Mouse (Mus musculus): ENCODE results near the gene Ppm1k.
"Not testable (repeated sequence)": the region's sequence is repeated elsewhere in the genome, so short reads cannot be mapped to it uniquely, and the experiment has no call there.

Gene Ppm1k

DNA sequence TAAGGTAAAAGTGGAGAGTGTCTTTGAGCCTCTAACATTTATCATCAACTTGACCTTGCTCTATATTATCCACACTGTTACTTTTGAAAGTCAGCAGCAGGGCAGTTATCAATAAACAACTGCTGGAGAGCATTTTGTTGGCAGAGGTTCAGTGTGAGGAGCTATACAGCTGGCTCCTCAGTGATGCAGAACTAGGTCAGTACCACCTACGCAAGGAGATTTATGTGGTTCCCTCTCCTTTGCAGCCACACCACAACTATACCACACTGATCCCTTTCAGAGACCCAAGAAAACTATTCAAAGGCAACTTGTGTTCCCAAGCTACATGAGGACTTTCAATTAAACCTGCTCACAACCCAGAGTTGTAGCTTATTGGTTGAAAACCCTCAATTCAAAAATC, 3.8 kb downstream of the Ppm1k start:
- DNase-seq (ENCODE audit: low spot score): no peak

DNA sequence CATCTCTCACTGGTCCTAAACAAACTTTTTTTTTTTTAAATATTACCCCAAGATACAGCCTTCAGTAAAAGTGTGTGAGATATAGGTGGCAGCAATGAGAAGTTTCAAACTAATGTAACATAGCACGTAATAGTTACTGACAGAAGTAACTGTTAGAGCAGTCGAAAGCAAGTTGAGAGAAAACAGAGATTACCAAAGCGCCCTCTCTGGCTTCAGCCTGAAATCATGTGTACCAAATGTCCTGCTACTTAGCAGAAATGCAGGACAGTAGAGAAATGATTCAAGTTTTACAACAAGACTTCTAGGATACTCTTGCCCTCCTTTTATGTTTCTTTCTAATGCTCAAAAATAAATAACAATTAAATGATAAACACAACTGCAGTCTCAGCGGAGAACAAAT, 4.3 kb downstream of the Ppm1k start:
- DNase-seq (ENCODE audit: low spot score): no peak

DNA sequence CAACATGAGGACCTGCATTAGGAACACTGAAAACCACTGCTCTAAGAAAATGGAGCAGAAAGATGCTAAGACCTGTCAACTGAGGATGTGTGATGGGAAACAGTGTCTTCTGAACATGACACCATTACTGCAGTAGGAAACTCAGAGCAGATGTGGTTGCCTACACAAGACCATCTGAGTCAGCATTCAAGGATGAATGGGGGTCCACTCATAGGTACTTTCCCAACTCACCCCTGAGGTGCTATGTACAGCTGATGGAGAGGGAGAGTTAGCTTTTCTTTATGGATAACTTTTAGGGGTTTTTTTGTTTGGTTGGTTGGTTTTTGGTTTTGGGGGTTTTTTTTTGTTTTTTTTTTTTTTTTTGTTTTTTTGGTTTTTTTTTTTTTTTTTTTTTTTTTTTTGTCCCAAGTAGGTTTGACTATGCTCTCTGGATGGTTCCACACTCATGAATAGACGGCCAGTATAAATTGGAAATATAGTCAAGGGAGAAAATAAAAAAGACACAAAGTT, 5.9 kb downstream of the Ppm1k start:
- no peak for DNase-seq (ENCODE audit: low spot score)

DNA sequence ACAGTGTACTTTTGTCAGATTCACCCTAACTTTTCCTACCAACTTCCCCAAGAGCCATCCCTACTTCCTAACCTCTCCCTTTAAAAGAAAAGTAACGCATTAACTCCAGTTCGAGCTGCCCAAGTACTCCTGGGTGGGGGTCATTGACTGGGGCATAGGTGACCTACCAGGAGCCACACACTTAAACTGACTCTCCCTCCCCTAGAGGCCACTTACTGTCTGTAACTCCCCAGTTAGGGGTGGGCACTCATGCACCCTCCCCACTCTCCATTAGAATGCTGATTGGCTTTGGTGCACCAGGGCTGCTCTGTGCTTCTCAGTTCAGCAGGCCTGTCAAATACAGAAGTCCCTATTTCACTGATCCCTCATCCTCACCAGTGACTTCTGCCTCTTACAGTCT, 8.3 kb downstream of the Ppm1k start:
- no peak for DNase-seq (ENCODE audit: low spot score)

DNA sequence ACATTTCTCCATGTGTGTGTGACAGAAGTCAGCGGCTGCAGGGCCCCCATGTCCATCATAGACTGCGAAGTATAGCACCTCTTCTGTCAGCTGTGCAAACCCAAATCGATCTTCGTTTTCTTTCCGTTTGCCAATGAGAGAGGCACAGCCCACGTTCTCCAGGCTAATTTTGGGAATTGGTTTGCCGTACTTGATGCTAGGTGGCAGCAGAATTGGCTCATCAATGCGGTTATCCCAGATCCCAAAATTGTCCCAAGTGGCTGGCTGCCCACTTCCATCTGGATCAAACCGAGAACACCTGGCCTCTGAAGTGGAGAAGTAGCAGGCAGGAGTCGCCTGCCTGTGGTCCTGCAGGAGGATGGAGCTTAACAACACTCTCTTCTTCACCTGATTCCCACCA, 10.5 kb downstream of the Ppm1k start:
- DNase-seq (ENCODE audit: low spot score): no peak

DNA sequence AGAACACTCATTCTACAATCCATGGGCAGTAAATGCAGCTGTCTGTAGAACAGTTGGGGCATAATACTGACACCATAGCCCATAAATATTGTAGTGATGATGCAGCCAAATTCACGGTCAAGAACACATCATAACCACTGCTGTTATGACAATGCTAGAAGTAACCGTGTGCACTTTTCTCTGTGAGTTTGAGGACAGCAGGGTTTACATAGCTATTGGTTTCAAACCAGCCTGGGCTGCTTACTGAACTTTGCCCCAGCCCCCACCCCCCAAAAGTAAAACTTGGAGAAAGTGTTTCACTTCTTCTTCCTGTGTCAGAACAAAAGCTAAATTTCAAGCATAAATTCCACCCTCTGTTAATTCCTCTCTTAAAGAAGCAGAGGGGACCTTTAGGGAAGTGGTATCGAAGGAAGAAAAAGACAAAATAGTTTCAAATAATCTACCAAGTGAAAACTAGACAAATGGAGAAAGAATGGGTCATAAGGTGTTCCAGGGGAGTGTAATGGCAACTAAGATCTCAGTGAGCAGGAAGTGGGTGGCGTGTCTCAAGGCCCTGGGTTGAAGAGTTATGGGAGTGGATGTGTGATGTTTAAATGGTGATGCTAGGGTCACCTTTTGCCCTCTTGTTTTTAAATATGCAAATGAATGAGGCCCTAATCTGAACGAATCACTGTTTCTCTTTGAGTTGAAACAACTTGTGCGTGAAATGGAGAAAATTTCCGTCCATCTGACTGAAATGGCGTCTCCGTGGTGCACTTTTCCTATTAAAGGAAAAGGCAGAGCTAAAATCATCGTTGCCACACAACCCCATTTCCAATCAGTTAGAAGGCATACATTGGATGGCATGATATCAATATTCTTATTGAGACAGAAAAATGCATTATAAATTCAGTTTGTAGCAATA, 14.3 kb downstream of the Ppm1k start:
- no peak for DNase-seq (ENCODE audit: low spot score)

DNA sequence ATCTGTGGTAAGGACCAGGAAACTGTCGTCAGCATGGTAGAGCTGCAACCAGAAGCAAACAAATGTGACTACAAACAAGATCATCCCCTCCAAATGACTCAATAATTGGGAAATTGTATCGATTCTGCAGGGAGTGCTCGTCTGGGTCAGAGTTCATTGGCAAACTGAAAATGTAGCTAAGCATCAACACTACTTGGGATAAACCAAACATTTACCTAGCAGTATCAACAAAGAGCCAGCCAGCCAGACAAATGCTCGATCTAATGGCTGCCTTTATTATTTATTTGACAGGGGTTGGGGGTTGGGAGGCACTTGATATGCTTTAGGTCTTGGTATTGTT, 21.3 kb downstream of the Ppm1k start:
- DNase-seq (ENCODE audit: low spot score): no peak

DNA sequence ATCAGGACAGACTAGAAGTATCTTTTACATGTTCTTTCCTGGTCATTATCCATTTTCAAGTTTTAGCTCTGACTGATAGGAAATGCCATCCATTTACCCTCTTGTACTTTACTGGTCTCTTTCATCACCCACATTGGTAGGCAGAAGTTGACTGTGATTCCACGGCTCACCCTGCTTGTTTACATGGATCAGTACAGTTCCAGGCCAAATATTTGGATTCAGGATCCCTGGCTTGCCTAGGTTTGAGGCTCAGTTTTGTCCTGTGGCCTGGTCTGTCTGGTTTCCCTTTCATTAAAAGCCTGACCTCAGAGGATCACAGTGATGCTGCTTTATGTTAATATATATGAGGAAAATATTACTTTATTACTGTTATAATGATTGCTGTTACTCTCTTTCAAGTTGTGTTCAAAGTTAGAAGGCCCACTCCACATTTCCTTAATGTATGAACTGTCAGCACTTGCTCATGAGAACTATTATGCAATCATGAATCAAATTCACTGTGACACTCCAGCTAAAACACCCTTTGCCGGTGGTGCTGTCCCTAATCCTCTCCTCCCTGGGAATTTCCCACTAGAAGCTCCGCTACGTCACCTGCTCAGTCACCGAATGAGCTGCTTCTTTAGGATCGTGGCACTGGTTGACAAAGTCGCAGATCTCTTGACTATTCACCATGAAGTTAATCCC, 21.8 kb downstream of the Ppm1k start:
- DNase-seq (ENCODE audit: low spot score): no peak

DNA sequence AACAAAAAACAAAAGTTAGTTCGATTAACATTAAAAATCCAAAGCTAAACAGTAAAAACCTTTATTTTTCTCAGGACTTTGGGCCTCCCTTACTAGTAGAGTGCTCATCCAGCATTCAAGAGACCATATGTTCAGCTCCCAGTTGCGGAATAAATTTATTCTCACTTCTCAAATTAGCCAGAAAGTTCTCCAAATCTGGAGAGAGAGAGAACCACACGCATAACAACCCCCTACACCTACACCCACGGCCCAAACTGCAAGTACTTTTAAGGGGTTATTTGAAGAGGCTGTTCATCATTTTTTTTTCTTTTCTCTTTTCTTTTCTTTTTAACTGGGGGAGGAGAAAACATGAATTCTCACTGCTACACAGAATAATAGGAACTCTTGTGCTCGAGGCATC, 23.4 kb downstream of the Ppm1k start:
- no peak for DNase-seq (ENCODE audit: low spot score)

DNA sequence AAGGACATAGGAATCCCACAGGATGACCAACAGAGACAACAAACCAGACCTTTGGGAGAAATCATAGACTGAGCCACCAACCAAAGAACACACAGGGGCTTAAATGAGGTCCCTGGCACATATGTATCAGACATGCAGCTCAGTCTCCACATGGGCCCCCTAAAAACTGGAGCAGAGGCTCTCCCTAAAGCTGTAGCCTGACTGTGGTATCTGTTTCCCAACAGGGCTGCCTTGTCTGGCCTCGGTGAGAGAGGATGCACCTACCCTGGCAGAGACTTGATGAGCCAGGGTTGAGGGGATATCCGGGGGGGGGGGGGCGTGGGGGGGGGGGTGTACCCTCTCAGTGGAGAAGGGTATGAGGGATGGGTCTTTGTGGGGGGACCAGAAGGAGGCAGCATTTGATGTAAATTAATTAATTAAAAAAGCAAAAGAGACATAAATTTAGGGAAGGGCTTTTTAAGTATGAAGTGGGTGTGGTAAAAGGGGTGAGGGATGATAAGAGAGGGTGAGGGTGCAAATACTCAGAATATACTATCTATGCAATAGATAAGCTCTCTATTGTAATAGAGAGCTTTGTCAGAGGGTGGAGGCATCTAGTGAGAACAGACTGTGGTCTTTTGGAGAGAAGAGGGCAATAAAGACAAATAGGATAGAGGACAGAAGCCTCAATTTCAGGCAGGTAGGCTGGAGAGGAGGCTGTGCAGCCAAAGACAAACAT, 31.4 kb downstream of the Ppm1k start:
- no peak for DNase-seq (ENCODE audit: low spot score)

DNA sequence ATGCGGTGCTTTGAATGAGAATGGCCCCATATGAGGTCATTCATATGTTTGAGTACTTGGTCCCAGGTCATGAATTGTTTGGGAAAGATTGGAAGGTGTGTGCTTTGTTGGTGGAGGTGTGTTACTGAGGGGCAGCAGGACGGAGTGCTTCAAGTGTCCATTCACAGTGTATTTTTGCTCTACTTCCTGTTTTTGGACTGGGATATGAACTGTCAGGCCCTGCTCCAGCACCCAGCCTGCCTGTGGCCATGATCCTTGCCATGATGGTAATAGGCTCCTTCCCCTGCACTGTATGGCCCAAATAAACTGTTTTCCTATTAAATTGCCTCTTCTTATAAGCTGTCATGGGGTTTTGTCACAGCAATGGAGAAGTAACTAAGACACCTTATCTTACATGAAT, 36.1 kb downstream of the Ppm1k start:
- DNase-seq (ENCODE audit: low spot score): no peak

DNA sequence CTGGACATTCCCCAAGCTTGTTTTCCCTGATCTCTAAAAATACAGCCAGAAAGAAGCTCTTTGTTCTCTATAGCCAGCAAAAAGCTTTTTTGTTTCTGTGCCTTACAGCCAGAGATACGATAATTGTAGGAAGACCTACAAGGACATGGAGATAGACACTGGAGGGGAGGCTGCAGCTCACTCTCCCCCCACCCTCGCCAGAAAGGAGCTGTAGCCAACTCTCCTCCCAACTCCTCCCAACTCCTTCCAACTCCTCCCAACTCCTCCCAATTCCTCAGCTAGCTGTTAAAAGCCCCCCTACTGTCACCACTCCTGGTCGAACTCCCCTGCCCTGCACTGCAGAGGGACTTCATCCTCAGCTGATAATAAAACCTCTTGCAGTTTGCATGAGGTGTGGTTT, 67.1 kb downstream of the Ppm1k start:
- DNase-seq (ENCODE audit: low spot score): not testable (repeated sequence)
